Mouse (Mus musculus) splenic B cell, adult 2 months (primary cell): Measurements from ENCODE around the gene Spocd1.
"Not testable (repeated sequence)": the region's sequence is repeated elsewhere in the genome, so short reads cannot be mapped to it uniquely, and the experiment has no call there.

ENCODE experiments used
- DNase-seq: peaks from one replicate; pipeline ENCODE4 v3.0.0-alpha.2; 2011; ENCODE audit warnings: low read depth, low spot score
- H3K27me3 ChIP-seq: 2 replicates; pipeline ENCODE4 v1.6.1; 2012; ENCODE audit warnings: mild to moderate bottlenecking, low read length, moderate library complexity, mixed read lengths; ENCODE audit not compliant: control insufficient read depth, poor library complexity, insufficient read depth, severe bottlenecking
- H3K36me3 ChIP-seq: 2 replicates; pipeline ENCODE4 v1.6.1; 2012; ENCODE audit warnings: mild to moderate bottlenecking, low read length, moderate library complexity, mixed read lengths; ENCODE audit not compliant: control insufficient read depth, poor library complexity, insufficient read depth, severe bottlenecking

Spocd1 gene

GRCm38 (mm10) chr4:129928949-129929348 is at the start of gene Spocd1:
Gene Spocd1, plus strand, starts transcription at chr4:129929249.
- H3K27me3 ChIP-seq = no peaks in the 10 kb centered on the region
- DNase-seq = no peak
- H3K36me3 ChIP-seq = no peaks in the 10 kb centered on the region

DNA sequence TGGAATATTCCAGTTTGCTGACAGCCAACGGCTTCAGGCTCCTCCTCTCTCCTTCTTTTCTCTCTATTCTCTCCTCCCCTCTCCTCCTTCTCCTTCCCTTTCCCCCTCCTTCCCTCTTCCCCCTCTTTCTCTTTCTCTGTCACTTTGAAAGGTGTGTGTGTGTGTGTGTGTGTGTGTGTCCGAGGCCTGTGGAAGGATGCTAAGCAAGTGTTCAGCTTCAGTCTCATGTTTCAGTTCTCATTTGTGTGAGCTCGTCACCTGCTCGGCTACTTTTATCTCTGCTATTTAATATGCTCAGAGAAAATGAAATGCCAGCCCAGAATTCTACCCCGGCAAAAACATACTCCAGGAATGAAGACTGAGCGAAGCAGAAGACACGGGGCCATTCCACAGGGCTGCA is 48.4 kb upstream of the Spocd1 start:
- peak; percentile 42 for DNase-seq
- no peaks in the 10 kb centered on the region for H3K36me3 ChIP-seq
- no peaks in the 10 kb centered on the region for H3K27me3 ChIP-seq

DNA sequence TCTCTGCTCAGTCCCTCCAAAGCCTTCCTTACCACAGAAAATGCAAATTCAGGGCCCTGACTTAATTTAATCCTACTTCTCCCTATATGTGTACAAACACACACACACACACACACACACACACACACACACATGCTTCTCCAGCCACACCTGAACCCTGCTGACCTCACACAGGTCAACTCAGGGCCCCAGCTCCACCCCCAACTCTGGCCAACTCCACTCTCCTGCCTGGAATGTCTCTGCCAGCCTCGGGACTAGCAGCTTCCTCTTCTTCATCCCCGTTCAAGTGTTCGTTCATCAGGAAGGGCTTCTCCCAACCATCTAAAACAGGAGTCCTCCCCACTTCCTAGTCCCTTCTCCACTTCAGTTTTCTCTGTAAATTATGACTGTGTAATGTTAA is 47.4 kb upstream of the Spocd1 start:
- H3K36me3 ChIP-seq = no peaks in the 10 kb centered on the region
- DNase-seq = no peak
- H3K27me3 ChIP-seq = no peaks in the 10 kb centered on the region

- peak; percentile 82 for DNase-seq
These were observed 46.3 kb upstream of the Spocd1 start for GRCm38 (mm10) chr4:129882555-129883293.

GRCm38 (mm10) chr4:129884041-129884930 is 44.8 kb upstream of the Spocd1 start:
- DNase-seq = peak; percentile 47
- no peaks in the 10 kb centered on the region for H3K27me3 ChIP-seq
- H3K36me3 ChIP-seq = no peaks in the 10 kb centered on the region

More at GRCm38 (mm10) chr4:129882555-129883293, 46.3 kb upstream of the Spocd1 start:
- no peaks in the 10 kb centered on the region for H3K36me3 ChIP-seq
- H3K27me3 ChIP-seq = no peaks in the 10 kb centered on the region

GRCm38 (mm10) chr4:129889661-129890060 is 39.4 kb upstream of the Spocd1 start:
- H3K27me3 ChIP-seq = no peaks in the 10 kb centered on the region
- no peaks in the 10 kb centered on the region for H3K36me3 ChIP-seq
- no peak for DNase-seq

GRCm38 (mm10) chr4:129890094-129890493 is 39.0 kb upstream of the Spocd1 start:
- Histone ChIP-seq H3K36me3 (no peaks in the 10 kb centered on the region), H3K27me3 (no peaks in the 10 kb centered on the region)
- DNase-seq = no peak

GRCm38 (mm10) chr4:129894861-129895260 is 34.2 kb upstream of the Spocd1 start:
- Histone ChIP-seq H3K27me3 (no peaks in the 10 kb centered on the region), H3K36me3 (no peaks in the 10 kb centered on the region)
- no peak for DNase-seq

- not testable (repeated sequence) for DNase-seq, H3K36me3 ChIP-seq, H3K27me3 ChIP-seq
These were observed 30.2 kb upstream of the Spocd1 start for GRCm38 (mm10) chr4:129898815-129899214.

DNA sequence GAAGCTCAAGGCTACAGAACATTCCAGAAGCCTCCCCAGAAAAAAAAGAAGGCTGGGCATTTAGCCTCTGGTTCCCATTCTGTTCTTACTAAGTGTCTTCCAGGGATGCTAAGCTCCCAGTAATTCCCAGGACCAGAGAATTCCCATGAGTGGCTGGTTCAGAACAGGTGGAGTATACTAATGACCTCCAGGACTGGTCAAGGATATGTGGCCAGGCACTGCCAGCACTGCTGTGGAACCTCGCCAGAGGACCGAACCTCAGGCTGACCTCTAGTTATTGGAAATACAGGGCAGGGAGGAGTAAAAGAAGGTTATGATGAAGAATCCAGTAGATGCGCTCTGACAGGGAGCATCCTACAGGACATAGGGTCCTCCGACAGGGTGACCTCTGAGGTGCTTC is 26.7 kb upstream of the Spocd1 start:
- Histone ChIP-seq H3K27me3 (no peaks in the 10 kb centered on the region), H3K36me3 (no peaks in the 10 kb centered on the region)
- no peak for DNase-seq

- no peaks in the 10 kb centered on the region for H3K27me3 ChIP-seq
- no peaks in the 10 kb centered on the region for H3K36me3 ChIP-seq
- DNase-seq = no peak
These were observed 25.5 kb upstream of the Spocd1 start for GRCm38 (mm10) chr4:129903577-129903976.

DNA sequence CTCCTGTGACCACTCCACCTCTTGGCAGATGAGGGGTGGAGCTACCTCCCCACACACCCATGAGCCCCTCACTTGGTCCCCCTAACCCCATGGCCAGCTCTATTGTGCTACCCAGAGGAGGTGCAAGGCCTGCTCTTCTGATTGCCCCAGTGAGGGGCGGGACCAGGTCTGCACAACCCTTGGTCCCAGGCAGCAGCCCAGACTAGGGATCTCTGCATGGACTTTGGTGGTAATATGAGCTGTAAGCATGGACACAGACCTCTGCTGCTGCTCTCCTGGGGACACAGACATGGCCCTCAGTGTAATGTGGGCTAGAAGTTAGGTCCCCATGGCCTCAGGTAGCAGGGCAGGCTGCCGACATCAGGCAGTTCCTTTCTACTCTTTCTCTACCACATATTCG is 24.0 kb upstream of the Spocd1 start:
- H3K36me3 ChIP-seq = no peaks in the 10 kb centered on the region
- DNase-seq = no peak

GRCm38 (mm10) chr4:129906016-129906415 is 23.0 kb upstream of the Spocd1 start:
- Histone ChIP-seq H3K36me3 (no peaks in the 10 kb centered on the region), H3K27me3 (no peaks in the 10 kb centered on the region)
- DNase-seq = no peak

More for the DNA sequence above, 24.0 kb upstream of the Spocd1 start:
- no peaks in the 10 kb centered on the region for H3K27me3 ChIP-seq

DNA sequence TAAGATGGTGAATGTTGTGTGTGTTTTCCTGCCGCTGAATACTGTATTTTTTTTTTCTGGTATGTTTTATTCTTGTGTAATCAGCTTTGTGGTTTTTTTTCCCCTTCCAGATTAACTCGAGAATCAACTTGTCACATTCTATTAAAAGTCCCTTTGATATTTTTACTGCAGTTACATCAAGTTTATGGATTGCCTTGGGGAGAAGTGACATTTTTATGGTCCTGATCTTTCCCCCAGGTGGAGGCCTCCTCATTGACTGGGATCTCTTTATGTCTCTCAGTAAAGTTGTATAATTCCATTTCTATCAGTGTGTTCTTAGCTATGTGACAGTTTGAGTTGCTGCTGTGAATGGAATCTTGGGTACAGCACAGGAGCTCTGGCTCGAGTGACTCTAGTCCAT is 20.2 kb upstream of the Spocd1 start:
- Histone ChIP-seq H3K27me3 (no peaks in the 10 kb centered on the region), H3K36me3 (no peaks in the 10 kb centered on the region)
- no peak for DNase-seq

- H3K27me3 ChIP-seq = no peaks in the 10 kb centered on the region
- H3K36me3 ChIP-seq = no peaks in the 10 kb centered on the region
- DNase-seq = peak; percentile 67
These were observed 19.8 kb upstream of the Spocd1 start for GRCm38 (mm10) chr4:129909261-129909731.
